Mouse (Mus musculus): ENCODE data around the gene Gimap3.

Gimap3 gene

GRCm38 (mm10) chr6:48770696-48771095, at the start of gene Gimap3:
Gene Gimap3, minus strand, starts transcription at chr6:48770851.
- no peak for DNase-seq (ENCODE audit: low spot score)

DNA sequence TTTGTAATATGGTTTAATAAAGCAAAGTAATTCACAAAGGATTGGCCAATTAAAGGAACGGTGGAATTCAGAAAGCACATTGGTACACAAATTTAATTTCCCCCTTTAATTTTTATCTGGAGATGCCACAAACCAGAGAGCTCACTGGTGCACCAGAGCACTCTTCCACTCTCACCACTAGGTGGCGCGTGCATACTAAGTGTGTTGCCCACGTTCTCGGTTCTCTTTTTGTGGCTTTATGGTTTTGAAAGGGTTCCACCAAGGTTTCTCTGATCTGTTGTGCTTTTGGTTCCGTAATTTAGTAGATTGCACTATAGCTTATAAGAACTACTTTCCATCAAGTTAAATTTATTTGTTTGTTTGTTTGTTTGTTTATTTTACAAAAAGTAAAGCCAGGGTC, 47.2 kb upstream of the Gimap3 start:
- DNase-seq (ENCODE audit: low spot score): peak; percentile 63

DNA sequence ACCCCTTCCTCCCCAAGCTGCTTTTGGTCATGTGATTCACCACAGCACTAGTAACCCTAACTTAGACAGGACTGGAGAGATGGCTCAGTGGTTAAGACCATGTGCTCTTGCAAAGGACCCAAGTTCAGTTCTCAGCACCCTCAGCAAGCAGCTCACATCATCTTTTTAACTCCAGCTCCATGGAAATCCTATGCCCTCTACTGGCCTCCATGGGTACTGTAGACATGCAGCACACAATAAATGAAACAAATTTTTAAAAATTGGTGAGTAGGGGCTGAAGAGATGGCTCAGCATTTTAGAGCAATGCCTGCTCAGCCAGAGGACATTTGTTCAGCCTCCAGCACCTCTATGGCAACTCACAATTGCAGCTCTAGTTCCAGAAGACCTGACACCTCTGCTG, 44.4 kb upstream of the Gimap3 start:
- DNase-seq (ENCODE audit: low spot score): no peak

- DNase-seq (ENCODE audit: low spot score): no peak
These were observed 39.0 kb upstream of the Gimap3 start for GRCm38 (mm10) chr6:48809494-48810219.

- DNase-seq (ENCODE audit: low spot score): no peak
These were observed 36.1 kb upstream of the Gimap3 start for GRCm38 (mm10) chr6:48806746-48807145.

DNA sequence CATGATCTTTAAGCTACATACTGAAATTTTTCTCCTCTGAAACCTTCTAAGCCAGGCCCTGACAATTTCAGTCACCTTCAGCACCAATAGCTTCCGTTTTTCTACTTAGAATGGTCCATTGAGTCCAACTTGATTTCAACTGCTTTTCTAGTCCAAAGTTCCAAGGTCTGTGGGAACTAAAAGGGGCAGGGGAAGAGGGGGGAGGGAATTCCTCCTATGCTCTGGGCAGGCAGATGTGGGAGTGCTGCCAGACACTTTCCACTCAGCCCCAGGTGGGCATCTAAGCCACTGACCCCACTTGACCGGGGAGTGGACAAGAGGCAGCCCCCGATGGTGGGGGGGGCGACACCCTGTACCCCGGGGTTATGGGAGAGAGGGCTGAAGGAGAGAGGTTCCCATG, 33.7 kb upstream of the Gimap3 start:
- DNase-seq (ENCODE audit: low spot score): no peak

- no peak for DNase-seq (ENCODE audit: low spot score)
These were observed 32.9 kb upstream of the Gimap3 start for GRCm38 (mm10) chr6:48803406-48804051.

- no peak for DNase-seq (ENCODE audit: low spot score)
These were observed 31.2 kb upstream of the Gimap3 start for GRCm38 (mm10) chr6:48801897-48802296.

GRCm38 (mm10) chr6:48787867-48788266, 17.2 kb upstream of the Gimap3 start:
- DNase-seq (ENCODE audit: low spot score): no peak

DNA sequence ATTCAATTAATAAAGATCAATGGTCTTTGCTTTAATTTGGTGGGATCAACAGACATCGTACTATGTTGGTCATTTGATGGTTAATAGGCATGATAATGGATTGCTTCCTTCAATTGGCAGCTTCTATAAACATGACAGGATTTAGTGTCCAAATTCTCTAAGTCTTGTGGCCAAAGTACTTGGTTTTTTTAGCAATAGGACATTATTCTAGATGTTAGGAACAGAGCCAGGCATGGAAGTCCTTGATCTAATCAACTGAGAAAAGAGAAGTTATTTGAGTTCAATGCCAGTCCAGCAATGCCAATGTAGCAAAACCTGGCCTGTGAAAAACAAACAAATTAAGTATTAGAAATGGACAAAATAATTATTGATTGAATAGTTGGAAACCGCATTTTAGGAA, 14.9 kb upstream of the Gimap3 start:
- DNase-seq (ENCODE audit: low spot score): no peak

- no peak for DNase-seq (ENCODE audit: low spot score)
These were observed 14.5 kb upstream of the Gimap3 start for GRCm38 (mm10) chr6:48785189-48785588.

DNA sequence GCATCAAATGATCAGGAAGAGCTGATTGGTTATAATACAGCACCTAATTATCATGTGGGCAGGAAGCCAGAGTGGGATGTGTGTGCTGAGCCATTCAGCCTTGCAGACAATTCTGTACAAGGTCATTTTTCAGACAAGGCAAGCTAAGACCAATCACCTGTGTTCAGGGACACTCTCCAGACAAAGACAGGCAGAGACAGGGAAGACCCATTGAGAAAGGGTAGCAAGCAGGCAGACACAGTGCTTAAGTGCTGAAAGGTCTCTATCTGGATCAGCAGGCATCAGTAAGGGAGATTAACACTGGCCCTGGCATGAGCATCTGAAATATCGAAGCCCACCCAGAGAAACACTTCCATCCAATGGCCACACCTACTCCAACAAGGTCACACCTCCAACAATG, 13.8 kb upstream of the Gimap3 start:
- DNase-seq (ENCODE audit: low spot score): no peak

DNA sequence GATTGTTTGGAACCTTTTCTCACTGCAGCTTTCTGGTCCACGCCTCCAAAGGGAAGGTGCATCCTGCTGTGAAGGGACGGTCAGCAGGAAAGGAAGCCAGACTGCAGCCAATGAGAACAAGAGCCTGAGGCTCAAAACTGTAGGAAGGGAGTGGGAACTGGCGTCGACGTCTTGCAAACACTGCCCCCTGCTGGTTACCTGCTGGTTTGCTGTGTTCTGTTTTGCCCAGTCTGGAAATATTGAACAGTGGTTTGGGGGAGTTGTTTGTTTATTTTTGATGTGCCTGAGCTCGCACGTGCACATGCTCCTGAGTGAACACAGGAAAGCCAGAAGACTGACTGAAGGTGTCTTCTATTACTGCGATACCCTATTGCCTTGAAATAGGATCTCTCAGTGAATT, 1.4 kb upstream of the Gimap3 start:
- peak; percentile 73 for DNase-seq (ENCODE audit: low spot score)

- DNase-seq (ENCODE audit: low spot score): no peak
These were observed 1.7 kb downstream of the Gimap3 start for GRCm38 (mm10) chr6:48768933-48769332.

DNA sequence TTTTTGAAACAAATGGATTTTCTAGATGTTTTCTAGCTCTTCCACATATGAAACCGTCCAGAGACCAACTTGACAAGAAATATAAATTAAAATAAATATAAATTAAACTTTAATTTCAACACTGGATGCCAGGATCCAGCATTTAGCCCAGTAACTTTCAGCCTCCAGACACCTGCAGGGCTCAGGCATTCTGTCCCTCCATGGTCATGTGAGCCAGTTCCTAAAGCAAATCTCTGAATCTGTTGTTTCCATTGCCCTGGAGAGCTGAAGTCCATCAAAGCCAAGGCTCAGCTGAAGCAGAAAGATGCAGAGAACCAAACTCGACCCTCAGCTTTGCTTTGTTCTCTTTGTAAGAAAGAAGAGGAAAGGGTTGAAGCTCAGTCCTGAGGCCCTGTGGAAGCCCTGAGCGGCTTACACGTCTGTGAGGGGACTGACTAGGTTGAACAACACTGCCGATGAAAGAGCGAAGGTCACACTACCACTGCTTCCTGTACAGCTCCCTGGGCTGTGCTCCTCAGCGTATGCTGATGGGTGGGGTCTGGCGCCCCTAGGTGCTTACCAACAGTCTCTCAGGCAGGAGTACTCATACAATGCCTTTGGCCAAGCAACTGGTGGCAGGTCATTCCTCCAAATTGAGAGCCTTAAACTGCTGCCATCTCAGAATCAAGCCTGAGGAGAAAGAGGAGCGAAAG, 2.3 kb downstream of the Gimap3 start:
- DNase-seq (ENCODE audit: low spot score): no peak

GRCm38 (mm10) chr6:48764496-48764895, 6.2 kb downstream of the Gimap3 start:
- no peak for DNase-seq (ENCODE audit: low spot score)

- DNase-seq (ENCODE audit: low spot score): no peak
These were observed 6.9 kb downstream of the Gimap3 start for GRCm38 (mm10) chr6:48763567-48764270.

GRCm38 (mm10) chr6:48747091-48747966, 23.3 kb downstream of the Gimap3 start:
- no peak for DNase-seq (ENCODE audit: low spot score)

DNA sequence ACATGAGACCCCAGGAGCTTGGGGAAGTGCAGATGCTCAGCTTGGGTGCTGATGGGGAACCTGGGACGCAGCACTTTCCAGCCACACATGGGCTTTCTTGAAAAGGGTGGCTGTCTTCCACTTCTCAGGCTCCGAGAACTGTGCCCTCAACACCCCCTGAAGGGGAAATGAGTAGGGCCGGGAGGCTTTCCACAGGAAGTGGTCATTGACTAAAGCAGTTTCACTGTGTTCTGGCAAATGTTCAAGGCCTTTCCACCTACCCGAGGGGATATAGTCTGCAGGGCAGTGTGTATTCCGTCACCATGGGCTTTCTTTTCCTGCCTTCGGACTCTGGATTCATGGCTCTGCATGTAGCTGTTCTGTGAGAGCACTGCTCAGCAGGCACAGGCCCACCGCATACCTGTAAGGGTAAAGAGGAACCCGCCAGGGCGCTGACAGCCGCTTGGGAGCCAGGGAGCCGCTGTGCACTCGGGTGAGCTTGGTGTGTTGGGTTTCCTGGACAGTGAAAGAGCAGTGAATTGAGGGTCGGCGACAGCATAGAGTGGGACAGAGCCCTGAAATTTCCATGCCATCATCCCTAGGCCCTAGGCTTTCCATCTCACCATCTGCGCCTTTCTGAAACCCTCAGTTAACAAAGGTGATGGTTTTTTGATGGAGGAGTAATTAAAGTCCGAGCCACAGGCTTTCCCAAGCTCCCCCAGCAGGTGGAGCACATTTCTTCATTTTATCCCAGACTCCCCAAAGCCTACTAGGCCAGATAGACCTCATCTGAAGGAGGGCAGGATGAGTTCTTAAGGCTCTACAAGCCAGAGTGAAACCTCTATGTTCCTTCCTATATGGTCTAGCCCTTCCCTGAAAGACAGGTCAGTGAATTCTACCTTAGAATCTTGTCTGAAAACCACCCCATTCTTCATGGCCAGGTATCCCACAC, 24.4 kb downstream of the Gimap3 start, which contains the start of gene Gimap5:
Gene Gimap5 (plus strand): TSS at position 239 of the 931 bp plus-strand sequence.
- no peak for DNase-seq (ENCODE audit: low spot score)

GRCm38 (mm10) chr6:48745490-48745889, 25.2 kb downstream of the Gimap3 start:
- DNase-seq (ENCODE audit: low spot score): no peak

Measured in ovary, postnatal 36 days (tissue).